Mouse (Mus musculus) CH12.LX (cell line): Measurements from ENCODE around the gene Gmppa. TPM values are rescaled to one million over a fixed set of nuclear protein-coding genes. Genes with fewer than 3 reads are reported as not detected.

Experiments
- DNase-seq: peaks from one replicate; pipeline ENCODE4 v3.0.0-alpha.2; 2013; ENCODE audit errors: extremely low read depth
- H3K27ac ChIP-seq: 2 replicates; pipeline ENCODE4 v1.5.1; 2012; ENCODE audit warnings: low read depth, mild to moderate bottlenecking, control low read depth, moderate library complexity; ENCODE audit not compliant: insufficient read depth
- H3K27me3 ChIP-seq: replicated peaks from 2 replicates; pipeline ENCODE3; 2012; ENCODE audit warnings: inconsistent platforms
- H3K36me3 ChIP-seq, 2 experiments: replicated peaks in 1 of 2; 2 replicates each; pipeline versions ENCODE3 to v1.6.1; 2012; ENCODE audit warnings: inconsistent platforms in 1 of 2, low read length in 1 of 2, mild to moderate bottlenecking in 1 of 2, mixed read lengths in 1 of 2, moderate library complexity in 1 of 2; ENCODE audit not compliant: control insufficient read depth in 1 of 2, insufficient read depth in 1 of 2
- H3K4me1 ChIP-seq, 2 experiments: 2 replicates each; pipeline ENCODE4 v1.6.1; 2012; ENCODE audit warnings: inconsistent platforms in 1 of 2, moderate library complexity in 1 of 2; ENCODE audit not compliant: insufficient read depth in 2 of 2, control insufficient read depth in 1 of 2
- H3K4me2 ChIP-seq: 2 replicates; pipeline ENCODE4 v1.6.1; 2012; ENCODE audit warnings: low read depth, mild to moderate bottlenecking, control low read depth; ENCODE audit not compliant: poor library complexity, insufficient read depth, severe bottlenecking
- H3K4me3 ChIP-seq, 3 experiments: fragments of 150-350 bp in 1 of 3; sonication (generic) in 1 of 3; replicated peaks in 1 of 3; 2 replicates each; pipeline versions ENCODE3 to v1.5.1; 2011 to 2012; ENCODE audit warnings: low read depth in 2 of 3, low read length in 2 of 3, mild to moderate bottlenecking in 2 of 3, moderate library complexity in 2 of 3, control low read depth in 1 of 3, improper control_type of control experiment in 1 of 3, inconsistent platforms in 1 of 3, mixed read lengths in 1 of 3; ENCODE audit not compliant: poor library complexity in 1 of 3
- H3K79me2 ChIP-seq: replicated peaks from 2 replicates; pipeline ENCODE4 v1.6.1; 2012; ENCODE audit warnings: mild to moderate bottlenecking, moderate library complexity; ENCODE audit not compliant: control insufficient read depth, poor library complexity, insufficient read depth, severe bottlenecking; ENCODE audit errors: extremely low read depth
- H3K9ac ChIP-seq: 2 replicates; pipeline ENCODE4 v1.6.1; 2012; ENCODE audit warnings: low read depth, mild to moderate bottlenecking, control low read depth, moderate library complexity; ENCODE audit not compliant: insufficient read depth
- H3K9me3 ChIP-seq: replicated peaks from 2 replicates; pipeline ENCODE3; 2012; ENCODE audit warnings: low read length, inconsistent platforms, mixed read lengths
- BHLHE40 ChIP-seq: IDR thresholded peaks from 2 replicates; pipeline ENCODE4 v1.6.1; 2011; ENCODE audit warnings: mild to moderate bottlenecking, low read depth, low read length, improper control_type of control experiment
- CHD1 ChIP-seq: IDR thresholded peaks from 2 replicates; pipeline ENCODE4 v1.6.1; 2012; ENCODE audit warnings: low read depth, low read length, improper control_type of control experiment, inconsistent platforms
- CHD2 ChIP-seq: IDR thresholded peaks from 2 replicates; pipeline ENCODE4 v1.6.1; 2011; ENCODE audit warnings: low read length, improper control_type of control experiment
- CTCF ChIP-seq, 2 experiments: IDR thresholded peaks in 1 of 2; conservative IDR thresholded peaks in 1 of 2; 2 replicates each; pipeline ENCODE4 v1.5.1; 2011 to 2012; ENCODE audit warnings: low read depth in 2 of 2, low read length in 2 of 2, improper control_type of control experiment in 1 of 2, inconsistent platforms in 1 of 2, mild to moderate bottlenecking in 1 of 2, moderate library complexity in 1 of 2
- E2F4 ChIP-seq: IDR thresholded peaks from 2 replicates; pipeline ENCODE4 v1.6.1; 2011; ENCODE audit warnings: low read depth, low read length, improper control_type of control experiment; ENCODE audit not compliant: insufficient replicate concordance
- ELF1 ChIP-seq: IDR thresholded peaks from 2 replicates; pipeline ENCODE4 v1.6.1; 2014; ENCODE audit warnings: low read depth, mild to moderate bottlenecking, inconsistent platforms, low read length, improper control_type of control experiment
- EP300 ChIP-seq: IDR thresholded peaks from 2 replicates; pipeline ENCODE4 v1.6.1; 2011; ENCODE audit warnings: low read length, improper control_type of control experiment
- GABPA ChIP-seq: IDR thresholded peaks from 2 replicates; pipeline ENCODE4 v1.6.1; 2012; ENCODE audit warnings: low read depth, low read length, improper control_type of control experiment, inconsistent platforms; ENCODE audit not compliant: insufficient replicate concordance
- HCFC1 ChIP-seq: IDR thresholded peaks from 2 replicates; pipeline ENCODE4 v1.6.1; 2012; ENCODE audit warnings: low read depth, mild to moderate bottlenecking, inconsistent platforms, low read length, improper control_type of control experiment
- KAT2A ChIP-seq: IDR thresholded peaks from 2 replicates; pipeline ENCODE4 v1.6.1; 2012; ENCODE audit warnings: low read length, improper control_type of control experiment, inconsistent platforms; ENCODE audit not compliant: insufficient replicate concordance
- MAFK ChIP-seq: IDR thresholded peaks from 2 replicates; pipeline ENCODE4 v1.6.1; 2011; ENCODE audit warnings: low read length, improper control_type of control experiment; ENCODE audit not compliant: insufficient replicate concordance
- MAX ChIP-seq: IDR thresholded peaks from 2 replicates; pipeline ENCODE4 v1.6.1; 2011; ENCODE audit warnings: low read length, improper control_type of control experiment
- MAZ ChIP-seq: IDR thresholded peaks from 2 replicates; pipeline ENCODE4 v1.6.1; 2012; ENCODE audit warnings: low read depth, mild to moderate bottlenecking, inconsistent platforms, low read length, improper control_type of control experiment, moderate library complexity
- MEF2A ChIP-seq: IDR thresholded peaks from 2 replicates; pipeline ENCODE4 v1.6.1; 2014; ENCODE audit warnings: low read depth, mild to moderate bottlenecking, inconsistent platforms, low read length, improper control_type of control experiment, borderline replicate concordance
- MYC ChIP-seq: IDR thresholded peaks from 2 replicates; pipeline ENCODE4 v1.6.1; 2011; ENCODE audit warnings: low read depth, mild to moderate bottlenecking, improper control_type of control experiment, low read length
- NELFE ChIP-seq: IDR thresholded peaks from 2 replicates; pipeline ENCODE4 v1.6.1; 2011; ENCODE audit warnings: low read depth, low read length, improper control_type of control experiment
- PAX5 ChIP-seq: IDR thresholded peaks from 2 replicates; pipeline ENCODE4 v1.6.1; 2012; ENCODE audit warnings: low read length, inconsistent platforms, mixed read lengths
- RAD21 ChIP-seq: IDR thresholded peaks from 2 replicates; pipeline ENCODE4 v1.6.1; 2011; ENCODE audit warnings: low read depth, mild to moderate bottlenecking, low read length, improper control_type of control experiment, moderate library complexity
- SIN3A ChIP-seq: IDR thresholded peaks from 2 replicates; pipeline ENCODE4 v1.6.1; 2012; ENCODE audit warnings: low read length, improper control_type of control experiment, inconsistent platforms
- SMC3 ChIP-seq: IDR thresholded peaks from 2 replicates; pipeline ENCODE4 v1.6.1; 2011; ENCODE audit warnings: low read depth, low read length, improper control_type of control experiment
- TBP ChIP-seq: conservative IDR thresholded peaks from 2 replicates; pipeline ENCODE4 v1.6.1; 2011; ENCODE audit warnings: low read depth, low read length, improper control_type of control experiment
- TCF12 ChIP-seq: IDR thresholded peaks from 2 replicates; pipeline ENCODE4 v1.6.1; 2014; ENCODE audit warnings: low read depth, mild to moderate bottlenecking, inconsistent platforms, low read length, improper control_type of control experiment
- UBTF ChIP-seq: IDR thresholded peaks from 2 replicates; pipeline ENCODE4 v1.6.1; 2012; ENCODE audit warnings: low read depth, mild to moderate bottlenecking, inconsistent platforms, low read length, improper control_type of control experiment, moderate library complexity
- USF1 ChIP-seq: IDR thresholded peaks from 2 replicates; pipeline ENCODE4 v1.6.1; 2014; ENCODE audit warnings: low read depth, mild to moderate bottlenecking, inconsistent platforms, low read length, improper control_type of control experiment
- ZC3H11A ChIP-seq: IDR thresholded peaks from 2 replicates; pipeline ENCODE4 v1.6.1; 2012; ENCODE audit warnings: low read depth, mild to moderate bottlenecking, inconsistent platforms, low read length, improper control_type of control experiment
- ZKSCAN1 ChIP-seq: IDR thresholded peaks from 2 replicates; pipeline ENCODE4 v1.6.1; 2012; ENCODE audit warnings: low read depth, inconsistent platforms, low read length, improper control_type of control experiment, borderline replicate concordance
- ZNF384 ChIP-seq: IDR thresholded peaks from 2 replicates; pipeline ENCODE4 v1.6.1; 2012; ENCODE audit warnings: low read depth, low read length, improper control_type of control experiment, inconsistent platforms
- dilution Hi-C: fragments of 300-500 bp; cut with MboI; formaldehyde crosslinking; loops from 2 replicates; pipeline ENCODE4 v1.14.3; 2020; ENCODE audit warnings: low sequenced_read_pairs; ENCODE audit not compliant: extremely low pct_unique_long_range_greater_than_20kb, extremely low pct_ligation_motif_present
- in situ Hi-C: fragments of 300-500 bp; cut with MboI; formaldehyde crosslinking; loops from 3 replicates; pipeline ENCODE4 v1.14.3; 2019; ENCODE audit warnings: low sequenced_read_pairs, low pct_ligation_motif_present, low pct_unique_long_range_greater_than_20kb, mixed read lengths
- polyA plus RNA-seq: library from polyadenylated mRNA; unstranded; fragments of >175 nt; gene quantifications from 2 replicates; pipeline ENCODE4 v1.2.1, GENCODE M21; 2012; ENCODE audit warnings: low read depth; ENCODE audit not compliant: insufficient read length
- total RNA-seq, 2 experiments: library from RNA; depleted of rRNA; stranded (reverse); fragments of 300-350 nt in 1 of 2; fragments of >200 nt in 1 of 2; gene quantifications; 2 replicates each; pipeline ENCODE4 v1.2.3; 2012 to 2014

Gmppa gene
- total and polyA plus RNA-seq, 3 experiments = 102 to 153 (median 126) TPM

DNA sequence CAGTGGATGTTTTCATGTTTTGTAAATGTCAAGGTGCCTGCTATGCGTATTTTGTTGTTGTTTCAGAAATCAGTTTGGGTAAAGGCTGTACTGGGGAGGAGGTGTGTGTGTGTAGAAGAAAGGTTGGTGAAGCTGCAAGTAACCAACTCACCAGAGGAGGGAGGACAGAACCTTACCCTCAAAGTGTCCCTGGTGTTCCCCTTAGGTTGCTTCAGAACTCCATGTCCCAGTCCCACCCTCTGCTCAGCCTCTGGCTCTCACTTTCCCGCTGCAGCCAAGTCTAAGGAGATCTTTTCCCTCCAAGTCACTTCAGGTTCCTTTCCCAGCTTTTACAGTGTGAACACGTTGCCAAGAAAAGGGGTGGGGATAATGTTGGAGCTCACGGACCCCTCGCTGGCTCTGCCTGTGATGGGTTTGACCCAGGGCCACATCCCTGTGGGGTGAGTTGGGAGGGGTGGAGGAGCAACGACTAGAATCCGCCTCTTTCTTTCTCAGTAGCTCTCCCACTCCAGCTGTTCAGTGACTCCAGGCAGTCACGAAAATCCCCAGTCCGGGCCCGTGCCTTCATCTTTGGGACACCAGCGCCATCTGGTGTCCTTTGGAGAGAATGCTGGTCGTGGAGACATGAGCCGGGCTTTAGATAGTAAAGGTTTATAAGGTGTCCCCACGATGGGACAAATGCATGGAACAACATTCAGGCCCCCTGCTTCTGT lies 31.6 kb downstream of the Gmppa start:
- TF ChIP-seq TBP (no peak), RAD21 (no peak; the same call in none of the 2 replicates), MEF2A (no peak), EP300 (no peak), SMC3 (peak; percentile 98), MYC (no peak), MAZ (no peak), SIN3A (peak; percentile 56), CTCF (conservative IDR thresholded peaks at IDR 0.05 in 1 of 2, IDR thresholded peaks at IDR 0.05 in 1 of 2; ENCODE audit: low read depth in 2 of 2, low read length in 2 of 2) (peak; percentile 32 to 98; a peak in 3 of 4 replicates), CHD1 (no peak), KAT2A (no peak), MAX (no peak), ZC3H11A (peak; percentile 95), NELFE (no peak; the same call in 1 of the 2 replicates), ELF1 (no peak), BHLHE40 (peak; percentile 46), GABPA (no peak)
- H3K36me3 ChIP-seq = peaks cover 0 to 4% of the 10 kb centered on the region in 2 experiments
- peaks cover 5 to 9% of the 10 kb centered on the region in 2 experiments; a peak in 3 of 4 replicates for H3K4me1 ChIP-seq
- peak overlapping the region; percentile 19; the same call in 1 of the 2 replicates for H3K4me2 ChIP-seq
- no peaks in the 10 kb centered on the region for H3K9me3 ChIP-seq
- peaks cover 42% of the 10 kb centered on the region for H3K27me3 ChIP-seq
- no peaks in the 10 kb centered on the region for H3K79me2 ChIP-seq
- dilution Hi-C loops (no loop called here), in situ Hi-C loops (loop anchor here (25.0 kb wide), 1 partner anchor 530 kb away; the partner anchor contains the start of gene Cfap65)
- H3K27ac ChIP-seq = no peak overlapping the region
- H3K9ac ChIP-seq = no peak overlapping the region
- H3K4me3 ChIP-seq = no peak overlapping the region
- peak; percentile 78 for DNase-seq

DNA sequence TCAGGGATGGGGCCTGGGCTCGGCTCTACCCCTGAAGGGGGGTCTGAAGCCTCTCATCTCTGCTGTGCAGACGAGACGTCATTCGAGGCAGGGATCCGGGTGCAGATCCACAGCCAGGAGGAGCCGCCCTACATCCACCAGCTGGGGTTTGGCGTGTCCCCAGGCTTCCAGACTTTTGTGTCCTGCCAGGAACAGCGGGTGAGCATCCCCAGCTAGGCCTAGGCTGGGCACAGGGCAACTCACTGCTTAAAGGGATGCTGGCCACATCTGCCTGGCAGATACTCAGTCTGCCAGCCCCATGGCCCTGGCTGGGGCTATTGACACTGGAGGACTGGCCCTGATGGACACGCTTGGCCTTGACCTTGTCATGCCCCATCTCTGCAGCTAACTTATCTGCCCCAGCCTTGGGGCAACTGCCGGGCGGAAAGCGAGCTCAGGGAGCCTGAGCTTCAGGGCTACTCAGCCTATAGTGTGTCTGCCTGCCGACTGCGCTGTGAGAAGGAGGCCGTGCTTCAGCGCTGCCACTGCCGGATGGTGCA lies 33.6 kb downstream of the Gmppa start:
- in situ Hi-C loops = loop anchor here (25.0 kb wide), 1 partner anchor 532 kb away; the partner anchor contains the start of gene Cfap65
- Histone ChIP-seq H3K27ac (no peak overlapping the region), H3K9ac (no peak overlapping the region), H3K36me3 (peaks cover 5 to 23% of the 10 kb centered on the region in 2 experiments), H3K4me3 (no peak overlapping the region), H3K4me2 (no peak overlapping the region), H3K79me2 (no peaks in the 10 kb centered on the region), H3K27me3 (peaks cover 34% of the 10 kb centered on the region), H3K4me1 (peaks cover 5 to 9% of the 10 kb centered on the region in 2 experiments; a peak in 3 of 4 replicates), H3K9me3 (no peaks in the 10 kb centered on the region)
- DNase-seq = no peak
- no peak for TF ChIP-seq HCFC1
- TF ChIP-seq CHD2 = no peak
- no peak for TF ChIP-seq USF1
- TF ChIP-seq PAX5 = no peak
- no peak for TF ChIP-seq TBP
- TF ChIP-seq KAT2A = no peak
- no peak for TF ChIP-seq MAZ
- TF ChIP-seq MAFK = no peak
- TF ChIP-seq UBTF = no peak
- no peak for TF ChIP-seq MAX
- no peak for TF ChIP-seq TCF12
- no peak for TF ChIP-seq ZNF384
- no peak for TF ChIP-seq E2F4
- no peak for TF ChIP-seq ZKSCAN1
- no peak for TF ChIP-seq ZC3H11A
- no peak for TF ChIP-seq CHD1
- TF ChIP-seq SIN3A = no peak
- dilution Hi-C loops = no loop called here
